Mouse (Mus musculus) left cerebral cortex, postnatal 25 days (tissue): ENCODE results near the gene Fbxo9. TPM values are rescaled to one million over a fixed set of nuclear protein-coding genes. Genes with fewer than 3 reads are reported as not detected.
"Not testable (repeated sequence)": the region's sequence is repeated elsewhere in the genome, so short reads cannot be mapped to it uniquely, and the experiment has no call there.

Experiments used
- DNase-seq, 2 experiments: peaks; one replicate each; pipeline ENCODE4 v3.0.0; 2022; ENCODE audit warnings: low spot score in 2 of 2, mixed read lengths in 1 of 2
- intact Hi-C: fragments of 180-260 bp; cut with DNase I; formaldehyde crosslinking; loops from one replicate; pipeline ENCODE4 v1.15.1; 2025
- total RNA-seq, 2 experiments: library from RNA; stranded (reverse); gene quantifications; 2 replicates each; pipeline ENCODE4 v1.2.3; 2021

The Fbxo9 gene
- 100 to 1,000 TPM; 112 to 125 TPM for total RNA-seq

DNA sequence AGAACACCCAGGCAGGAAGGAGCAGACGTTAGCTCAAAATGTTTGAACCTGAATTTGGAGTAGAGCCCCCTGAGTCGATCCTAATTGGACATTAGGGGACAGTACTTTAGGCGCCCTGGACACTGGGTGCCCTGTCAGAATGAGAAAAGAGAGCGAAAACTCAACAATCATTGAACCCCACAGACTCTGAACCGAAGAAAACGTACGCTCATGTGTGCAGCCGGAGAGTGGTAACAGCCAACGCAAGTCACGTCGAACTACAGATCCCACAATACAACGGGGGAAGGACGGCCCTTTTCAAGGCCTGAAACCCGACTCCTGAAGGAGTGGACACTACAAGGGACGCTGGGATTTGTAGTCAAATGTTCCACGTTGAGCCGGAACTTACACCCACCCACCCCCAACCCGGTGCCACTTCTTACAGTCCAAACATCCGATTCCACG, at the start of gene Fbxo9, which contains the start of gene Ick:
TSS of gene Fbxo9 (minus strand) at position 270 of the 444 bp plus-strand sequence.
TSS of gene Ick (plus strand) at position 397 of the 444 bp plus-strand sequence.
- intact Hi-C loops: no loop called here

GRCm38 (mm10) chr9:78157221-78157620, 48.4 kb upstream of the Fbxo9 start:
- DNase-seq: no peak
- intact Hi-C loops: no loop called here

More for the DNA sequence above, at the start of gene Fbxo9, which contains the start of gene Ick:
- DNase-seq: peak; percentile 90 to 98

DNA sequence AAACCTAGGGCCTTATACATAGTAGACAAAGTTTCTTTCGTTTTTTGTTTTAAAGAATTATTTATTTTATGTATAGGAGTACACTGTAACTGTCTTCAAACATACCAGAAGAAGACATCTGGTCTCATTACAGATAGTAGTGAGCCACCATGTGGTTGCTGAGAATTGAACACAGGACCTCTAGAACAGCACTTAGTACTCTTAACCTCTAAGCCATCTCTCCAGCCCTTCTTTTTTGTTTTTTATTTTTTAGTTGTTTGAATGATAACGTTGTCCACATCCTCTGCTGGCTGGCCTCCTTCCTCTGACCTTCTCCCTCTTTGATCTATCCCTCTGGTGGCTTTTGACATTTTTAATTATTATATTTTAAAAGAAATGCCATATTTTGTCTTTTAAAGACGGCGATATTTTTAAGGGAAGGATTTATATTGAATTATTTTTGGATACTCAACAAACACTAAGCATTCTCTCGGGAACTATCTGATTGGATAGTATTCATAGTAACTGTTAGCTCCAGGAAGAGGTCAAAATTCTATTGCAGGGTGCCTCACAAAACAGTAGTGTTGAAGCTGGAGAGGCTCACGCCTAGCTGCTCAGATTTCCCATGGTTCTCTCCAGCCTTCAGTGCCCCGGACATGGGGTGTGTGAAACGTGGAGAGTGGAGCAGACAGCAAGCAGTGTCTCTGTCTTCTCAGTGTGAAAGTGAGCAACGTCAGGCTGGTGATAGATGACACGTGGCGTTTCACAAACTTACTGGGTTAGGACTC, 45.5 kb upstream of the Fbxo9 start:
- no peak for DNase-seq
- intact Hi-C loops: loop anchor here (2.0 kb wide), 1 partner anchor 42 kb away; no protein-coding TSS in a partner anchor

- DNase-seq, intact Hi-C loops: not testable (repeated sequence)
Observed at GRCm38 (mm10) chr9:78149770-78150169, 40.9 kb upstream of the Fbxo9 start.

- intact Hi-C loops: no loop called here
- DNase-seq: no peak
Observed at GRCm38 (mm10) chr9:78148149-78148548, 39.3 kb upstream of the Fbxo9 start.

- DNase-seq: peak; percentile 39 to 60
- intact Hi-C loops: loop anchor here (2.0 kb wide), 1 partner anchor 34 kb away; no protein-coding TSS in a partner anchor
Observed at GRCm38 (mm10) chr9:78146627-78147026, 37.8 kb upstream of the Fbxo9 start.

- intact Hi-C loops: loop anchor here (2.0 kb wide), 1 partner anchor 33 kb away; no protein-coding TSS in a partner anchor
- DNase-seq: peak; percentile 32 to 56
Observed at GRCm38 (mm10) chr9:78146099-78146498, 37.2 kb upstream of the Fbxo9 start.

DNA sequence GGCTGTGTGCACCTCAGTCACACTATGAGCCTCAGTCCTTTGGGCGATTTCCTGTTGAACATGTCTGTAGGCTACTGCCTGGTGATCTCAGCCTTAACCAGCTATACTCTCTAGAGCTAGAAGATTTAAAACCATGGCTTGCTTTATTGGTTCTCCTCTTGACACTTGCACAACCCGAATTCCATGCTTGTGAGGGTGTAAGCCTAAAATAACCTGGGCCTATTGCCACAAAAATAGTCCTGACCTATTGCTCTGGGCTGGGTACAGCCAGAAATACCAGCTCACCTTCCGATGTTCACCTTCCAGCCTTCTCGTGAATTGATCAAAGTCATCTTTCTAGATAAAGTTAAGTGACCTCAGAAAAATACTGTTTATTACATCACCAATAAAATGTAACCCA, 30.6 kb upstream of the Fbxo9 start:
- DNase-seq: no peak
- intact Hi-C loops: no loop called here

GRCm38 (mm10) chr9:78138044-78138676, 29.3 kb upstream of the Fbxo9 start:
- DNase-seq: no peak
- intact Hi-C loops: no loop called here

GRCm38 (mm10) chr9:78135658-78136057, 26.8 kb upstream of the Fbxo9 start:
- intact Hi-C loops: no loop called here
- DNase-seq: no peak

DNA sequence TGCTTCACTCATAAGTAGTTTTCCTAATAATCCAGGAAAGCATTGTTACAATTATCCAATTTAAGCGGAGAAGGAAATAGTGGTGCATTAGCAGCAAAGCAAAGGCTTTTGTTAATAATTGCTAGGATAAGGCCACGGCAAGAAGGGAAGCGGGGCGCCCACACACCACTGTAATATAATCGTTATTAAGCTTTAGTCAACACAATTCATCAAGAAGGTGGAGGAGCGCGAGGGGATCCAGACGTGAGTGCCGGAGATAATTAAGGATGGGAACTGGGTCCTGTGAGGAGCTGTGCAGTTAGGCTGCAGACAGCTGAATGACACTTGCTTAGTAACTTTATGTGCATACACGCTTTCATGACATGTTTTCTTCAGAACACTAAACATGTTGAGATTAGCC, 17.8 kb upstream of the Fbxo9 start:
- intact Hi-C loops: no loop called here
- no peak for DNase-seq

DNA sequence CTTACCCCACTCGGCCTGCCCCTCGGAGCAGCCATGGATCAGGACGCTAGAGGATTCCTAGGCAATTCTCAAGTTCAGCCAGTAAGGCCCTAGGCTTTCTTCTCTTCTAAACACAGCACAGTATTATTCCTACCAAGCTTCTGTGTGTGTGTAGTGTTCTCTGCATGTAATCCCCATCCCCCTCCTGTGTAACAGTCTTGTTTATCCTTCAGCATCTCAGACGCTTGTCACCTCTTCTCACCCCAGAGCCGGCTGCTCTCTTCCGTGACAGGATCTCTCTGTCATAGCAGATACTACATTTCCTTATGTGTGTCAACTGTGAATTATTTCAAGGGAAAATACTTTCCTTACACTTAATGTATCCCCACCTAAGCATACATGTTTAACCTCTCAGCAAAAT, 17.1 kb upstream of the Fbxo9 start:
- no peak for DNase-seq
- intact Hi-C loops: no loop called here

DNA sequence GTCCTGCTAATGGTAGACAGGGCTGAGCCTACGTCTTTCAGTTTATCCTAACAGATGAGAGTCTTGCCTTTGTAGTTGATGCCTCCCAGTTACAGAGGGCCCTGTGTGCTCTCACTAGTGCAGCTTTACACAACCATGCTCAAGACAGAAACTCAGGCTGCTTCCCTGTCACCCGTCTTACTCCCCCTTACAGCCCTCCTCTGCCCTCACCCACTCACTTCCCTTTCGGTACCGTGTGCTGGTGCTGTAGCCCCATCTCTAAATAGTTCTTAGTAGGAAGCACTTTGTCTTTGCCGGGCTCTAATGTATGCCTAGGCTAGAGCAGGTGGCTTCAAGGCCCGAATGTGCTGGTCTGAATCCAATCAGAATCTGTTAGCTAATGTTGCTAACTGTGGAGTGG, 15.4 kb upstream of the Fbxo9 start:
- intact Hi-C loops: no loop called here

GRCm38 (mm10) chr9:78122939-78123712, 14.3 kb upstream of the Fbxo9 start:
- DNase-seq: no peak
- intact Hi-C loops: no loop called here

More for the DNA sequence above, 15.4 kb upstream of the Fbxo9 start:
- DNase-seq: peak in 1 of 2 experiments; percentile 45

DNA sequence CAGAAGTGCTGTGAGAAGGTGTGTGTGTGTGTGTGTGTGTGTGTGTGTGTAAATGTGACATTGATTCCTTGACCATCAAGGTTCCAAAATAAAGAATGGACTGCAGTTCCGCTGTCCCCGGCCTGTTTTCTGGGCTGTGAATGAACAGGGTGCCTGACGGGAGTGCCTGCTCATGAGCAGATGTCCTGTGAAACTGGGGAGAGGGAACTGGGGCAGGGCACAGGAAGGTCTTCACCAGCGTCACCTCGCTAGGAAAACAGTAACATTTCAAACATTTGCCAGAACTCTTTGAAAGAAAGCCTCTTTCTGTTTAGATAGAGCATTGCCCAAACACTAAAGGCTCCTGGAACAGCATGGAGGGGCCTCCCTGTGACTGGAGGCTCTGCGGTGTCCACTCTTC, 13.1 kb upstream of the Fbxo9 start:
- intact Hi-C loops: no loop called here
- no peak for DNase-seq

DNA sequence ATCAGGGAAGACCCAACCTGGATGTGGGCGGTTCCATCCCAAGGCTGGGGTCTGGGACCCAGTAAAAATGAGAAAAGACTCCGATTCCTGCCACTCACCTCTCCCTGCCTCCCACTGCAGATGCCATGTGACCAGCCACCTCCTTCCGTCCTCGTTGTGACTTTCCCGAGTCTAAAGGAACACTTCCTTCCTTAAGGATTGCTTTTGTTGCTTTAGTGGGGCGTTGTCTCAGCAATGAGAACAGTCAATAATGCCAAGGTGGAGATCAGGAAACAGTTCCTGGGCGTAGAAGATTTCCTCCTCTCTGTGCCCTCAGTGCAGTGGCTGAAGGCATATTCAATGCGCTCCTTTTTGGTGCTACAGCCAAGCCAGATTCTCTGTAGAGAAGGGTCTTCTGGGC, 12.5 kb upstream of the Fbxo9 start:
- DNase-seq: no peak
- intact Hi-C loops: no loop called here

- intact Hi-C loops: no loop called here
- DNase-seq: no peak
Observed at GRCm38 (mm10) chr9:78117690-78118089, 8.8 kb upstream of the Fbxo9 start.

DNA sequence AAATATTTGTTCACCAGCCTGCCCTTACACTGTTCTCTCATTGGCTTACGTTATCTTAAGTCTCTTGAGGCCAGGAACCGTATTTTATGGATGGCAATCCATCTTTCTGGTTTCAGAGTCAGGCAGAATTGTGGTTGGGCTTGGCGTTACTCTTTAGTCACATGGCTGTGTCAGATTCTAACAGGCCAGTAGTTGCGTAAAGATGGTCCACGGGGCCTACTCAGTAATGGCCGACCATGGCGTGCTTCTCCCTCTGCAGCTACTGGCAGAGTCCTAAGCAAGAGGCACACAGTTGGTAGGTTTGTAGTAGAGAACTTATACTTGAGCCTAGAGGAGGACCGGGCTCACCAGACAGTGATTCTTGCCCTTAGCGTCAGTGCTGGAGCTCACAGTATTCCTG, 6.9 kb upstream of the Fbxo9 start:
- intact Hi-C loops: no loop called here
- no peak for DNase-seq

DNA sequence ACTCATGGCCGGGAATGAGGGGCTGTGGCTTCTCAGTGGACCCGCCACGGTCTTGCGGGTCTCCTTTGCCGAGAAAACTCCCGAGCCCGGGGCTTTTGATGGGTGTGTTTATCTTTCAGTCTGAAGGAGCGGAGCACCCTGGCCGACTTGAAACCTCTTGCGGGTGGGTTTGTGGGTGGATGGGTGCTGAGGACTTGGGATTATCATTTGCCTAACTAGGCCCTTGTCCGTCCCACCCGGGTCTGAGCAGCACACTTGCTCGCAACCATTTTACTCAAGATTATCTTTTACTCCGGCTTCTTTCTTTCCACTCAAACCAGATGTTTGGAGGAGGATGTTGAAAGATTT, 4.6 kb upstream of the Fbxo9 start:
- intact Hi-C loops: loop anchor here (2.0 to 5.0 kb wide), 4 partner anchors 33 to 79 kb away; no protein-coding TSS in a partner anchor
- DNase-seq: no peak
